Mouse (Mus musculus) megakaryocyte, embryonic 14.5 days (primary cell): ENCODE measurements around the gene Utp6.

ENCODE experiments used
- FLI1 ChIP-seq: IDR thresholded peaks from 2 replicates; pipeline ENCODE4 v1.6.1; 2012; ENCODE audit warnings: low read length, inconsistent platforms, mixed read lengths
- GATA1 ChIP-seq: IDR thresholded peaks from 3 replicates; pipeline ENCODE4 v1.6.1; 2012; ENCODE audit warnings: mixed read lengths, low read length, inconsistent platforms, borderline replicate concordance

GRCm38 (mm10) chr11:79965896-79966295 is 3.7 kb upstream of the Utp6 start:
- TF ChIP-seq GATA1 = no peak
- TF ChIP-seq FLI1 = no peak
